Mouse (Mus musculus) spleen, adult 18-20 months (tissue): ENCODE results near the gene Fgf11.

Source experiments
- DNase-seq, 2 experiments: peaks; one replicate each; pipeline ENCODE4 v3.0.0; 2022; ENCODE audit warnings: mixed read lengths in 2 of 2

Gene Fgf11

GRCm38 (mm10) chr11:69752686-69753085 lies 49.0 kb downstream of the Fgf11 start:
- DNase-seq, result no peak

GRCm38 (mm10) chr11:69751635-69752034 lies 50.0 kb downstream of the Fgf11 start:
- no peak for DNase-seq
